Mouse (Mus musculus) testis, adult 2 months (tissue): ENCODE data around the gene Defb30. TPM values are rescaled to one million over a fixed set of nuclear protein-coding genes. Genes with fewer than 3 reads are reported as not detected.

ENCODE experiments used
- H3K27ac ChIP-seq: fragments of 200-500 bp; 2 replicates; pipeline ENCODE4 v1.5.1; 2012; ENCODE audit warnings: low read depth, low read length; ENCODE audit not compliant: control insufficient read depth, insufficient read depth
- H3K27me3 ChIP-seq: fragments of 200-500 bp; 2 replicates; pipeline ENCODE4 v1.6.1; 2012; ENCODE audit warnings: mild to moderate bottlenecking, low read length, moderate library complexity; ENCODE audit not compliant: control insufficient read depth, insufficient read depth
- H3K36me3 ChIP-seq: fragments of 200-500 bp; 2 replicates; pipeline ENCODE4 v1.6.1; 2012; ENCODE audit warnings: mild to moderate bottlenecking, low read length; ENCODE audit not compliant: control insufficient read depth, insufficient read depth
- H3K4me1 ChIP-seq: fragments of 200-500 bp; 2 replicates; pipeline ENCODE4 v1.6.1; 2012; ENCODE audit warnings: low read length; ENCODE audit not compliant: control insufficient read depth, insufficient read depth
- H3K4me3 ChIP-seq: fragments of 200-500 bp; 2 replicates; pipeline ENCODE4 v1.5.1; 2012; ENCODE audit warnings: low read depth, mild to moderate bottlenecking, low read length, moderate library complexity, mixed read lengths; ENCODE audit not compliant: control insufficient read depth
- CTCF ChIP-seq: fragments of 200-500 bp; IDR thresholded peaks from 2 replicates; pipeline ENCODE4 v1.5.1; 2012; ENCODE audit warnings: low read depth, mild to moderate bottlenecking, inconsistent platforms, low read length, moderate library complexity; ENCODE audit not compliant: control insufficient read depth, insufficient read depth, insufficient replicate concordance
- POLR2A ChIP-seq: fragments of 200-500 bp; IDR thresholded peaks from 2 replicates; pipeline ENCODE4 v1.6.1; 2012; ENCODE audit warnings: low read depth, mild to moderate bottlenecking, inconsistent platforms, low read length, moderate library complexity; ENCODE audit not compliant: control insufficient read depth
- polyA plus RNA-seq: library from polyadenylated mRNA; depleted of rRNA; stranded (reverse); fragments of >200 nt; gene quantifications from 2 replicates; pipeline ENCODE4 v1.2.3, GENCODE M21; 2012

The Defb30 gene
- polyA plus RNA-seq, 1 experiment = 28.6 TPM

GRCm38 (mm10) chr14:63046691-63047090 lies 3.1 kb downstream of the Defb30 start, which contains the start of gene Defb42:
Defb42 (plus strand) TSS chr14:63046991.
- Histone ChIP-seq H3K27me3 (no peaks in the 10 kb centered on the region), H3K4me3 (no peak within 1 kb of the TSS), H3K4me1 (peaks cover 6% of the 10 kb centered on the region; the same call in 1 of the 2 replicates)

DNA sequence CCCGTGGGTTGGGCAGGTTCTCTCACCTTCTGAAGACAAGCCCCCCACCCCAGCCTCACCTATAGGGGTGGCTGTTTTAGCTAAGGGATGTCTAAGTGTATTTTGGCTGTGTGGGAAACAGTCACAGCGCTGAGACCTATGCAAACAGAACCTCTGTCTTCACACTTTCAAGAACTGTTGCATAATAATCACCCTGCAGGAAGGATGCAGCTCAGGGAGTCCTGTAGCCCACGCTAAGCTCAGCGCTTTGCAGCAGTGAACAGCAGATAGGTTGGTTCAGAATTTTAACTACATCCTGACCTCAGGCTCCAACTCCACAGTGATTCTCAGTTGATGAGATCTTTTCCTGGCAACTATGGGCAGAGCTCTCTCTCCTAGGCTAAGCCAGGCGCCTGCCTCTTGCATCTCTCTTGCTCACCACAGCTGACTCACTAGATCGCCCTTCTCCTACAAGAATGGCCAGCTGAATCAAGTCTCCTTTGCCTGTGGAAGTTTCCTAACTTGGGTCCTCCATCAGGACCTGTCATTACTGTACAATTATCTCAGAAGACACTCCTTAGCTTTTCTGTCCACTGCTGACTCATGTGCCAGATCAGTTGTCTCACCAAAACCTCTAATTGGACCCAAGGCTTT lies 29.1 kb downstream of the Defb30 start:
- Histone ChIP-seq H3K27ac (no peak overlapping the region), H3K27me3 (no peaks in the 10 kb centered on the region), H3K36me3 (no peaks in the 10 kb centered on the region), H3K4me3 (no peak overlapping the region), H3K4me1 (peaks cover 4% of the 10 kb centered on the region)
- TF ChIP-seq POLR2A = no peak
- TF ChIP-seq CTCF = no peak

More at GRCm38 (mm10) chr14:63046691-63047090, 3.1 kb downstream of the Defb30 start, which contains the start of gene Defb42:
- TF ChIP-seq POLR2A (no peak), CTCF (no peak)
- no peak within 1 kb of the TSS for H3K27ac ChIP-seq
- no peaks in the 10 kb centered on the region for H3K36me3 ChIP-seq

GRCm38 (mm10) chr14:63014667-63015066 lies 35.1 kb downstream of the Defb30 start:
- Histone ChIP-seq H3K27me3 (no peaks in the 10 kb centered on the region), H3K36me3 (no peaks in the 10 kb centered on the region), H3K4me3 (no peak overlapping the region), H3K4me1 (no peaks in the 10 kb centered on the region; the same call in 1 of the 2 replicates), H3K27ac (no peak overlapping the region)
- no peak for TF ChIP-seq CTCF
- TF ChIP-seq POLR2A = no peak

DNA sequence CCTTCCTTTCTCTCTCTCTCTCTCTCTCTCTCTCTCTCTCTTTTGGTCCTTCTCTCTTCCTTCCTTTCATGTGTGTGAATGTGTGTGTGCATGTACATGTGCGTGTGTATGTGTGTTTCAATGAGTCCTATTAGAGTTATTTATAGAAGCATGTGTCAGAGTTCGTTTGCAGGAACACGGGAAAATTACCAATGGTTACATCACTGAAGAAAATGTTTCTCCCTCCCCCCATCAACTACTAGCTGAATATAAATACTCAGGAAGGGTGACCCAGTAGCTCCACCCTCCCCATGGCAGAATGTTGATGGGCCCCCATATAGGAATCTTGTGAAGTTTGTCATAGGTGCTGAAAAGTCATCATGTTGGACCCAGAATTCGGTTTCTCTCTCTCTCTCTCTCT lies 36.7 kb downstream of the Defb30 start:
- no peak overlapping the region for H3K27ac ChIP-seq
- no peaks in the 10 kb centered on the region; the same call in 1 of the 2 replicates for H3K4me1 ChIP-seq
- H3K36me3 ChIP-seq = no peaks in the 10 kb centered on the region
- H3K27me3 ChIP-seq = no peaks in the 10 kb centered on the region
- TF ChIP-seq POLR2A (no peak), CTCF (no peak)
- H3K4me3 ChIP-seq = no peak overlapping the region

- Histone ChIP-seq H3K27me3 (no peaks in the 10 kb centered on the region), H3K4me1 (no peaks in the 10 kb centered on the region; the same call in 1 of the 2 replicates), H3K36me3 (no peaks in the 10 kb centered on the region), H3K27ac (no peak within 1 kb of the TSS), H3K4me3 (no peak within 1 kb of the TSS)
- TF ChIP-seq CTCF (no peak), POLR2A (no peak)
Measured at GRCm38 (mm10) chr14:63011471-63011870, 38.3 kb downstream of the Defb30 start, which contains the start of gene Defb43. Defb43 (plus strand) TSS chr14:63011771.

GRCm38 (mm10) chr14:63002588-63002987 lies 47.2 kb downstream of the Defb30 start:
- no peaks in the 10 kb centered on the region for H3K36me3 ChIP-seq
- no peak overlapping the region for H3K4me3 ChIP-seq
- TF ChIP-seq CTCF = no peak
- TF ChIP-seq POLR2A = no peak
- no peaks in the 10 kb centered on the region for H3K4me1 ChIP-seq
- no peaks in the 10 kb centered on the region for H3K27me3 ChIP-seq
- H3K27ac ChIP-seq = no peak overlapping the region

GRCm38 (mm10) chr14:62998977-62999376 lies 50.8 kb downstream of the Defb30 start:
- Histone ChIP-seq H3K4me1 (no peaks in the 10 kb centered on the region), H3K4me3 (no peak overlapping the region), H3K27ac (no peak overlapping the region), H3K27me3 (no peaks in the 10 kb centered on the region), H3K36me3 (no peaks in the 10 kb centered on the region)
- TF ChIP-seq CTCF = no peak
- no peak for TF ChIP-seq POLR2A

DNA sequence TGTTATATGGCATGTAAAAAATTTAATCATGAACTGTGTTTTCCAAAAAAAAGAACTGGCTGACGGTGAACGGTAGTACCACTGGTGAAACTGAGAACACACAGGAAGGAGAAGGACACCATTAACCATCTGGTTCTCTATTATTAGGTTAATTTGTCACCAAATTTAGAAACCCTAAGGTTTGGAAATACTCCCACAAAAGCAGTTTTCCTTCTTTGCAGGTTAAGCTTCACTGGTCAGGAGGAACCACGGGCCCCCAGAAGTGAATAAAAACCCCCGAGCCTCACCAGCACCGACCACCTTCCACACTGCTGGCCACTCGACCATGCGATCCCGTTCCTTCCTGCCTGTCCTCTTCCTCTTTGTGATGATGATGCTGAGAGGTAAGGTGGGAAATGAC lies 52.0 kb downstream of the Defb30 start, which contains the start of gene Defb47:
Gene Defb47, plus strand, starts transcription at position 301 of the 400 bp plus-strand sequence.
- Histone ChIP-seq H3K27me3 (no peaks in the 10 kb centered on the region), H3K4me1 (no peaks in the 10 kb centered on the region), H3K36me3 (no peaks in the 10 kb centered on the region), H3K27ac (no peak within 1 kb of the TSS), H3K4me3 (no peak within 1 kb of the TSS)
- TF ChIP-seq CTCF (no peak), POLR2A (no peak)
